Mouse (Mus musculus) embryo, embryonic 9.5 days (tissue): Measurements from ENCODE around the gene Dcaf12.
A peak's percentile ranks its signal among the peaks of the same experiment; 100 is the strongest.

Experiments
- DNase-seq: peaks from one replicate; pipeline ENCODE4 v3.0.0-alpha.2; 2017; ENCODE audit errors: extremely low spot score

Gene Dcaf12

GRCm38 (mm10) chr4:41314141-41315129 lies at the start of gene Dcaf12:
Dcaf12 (minus strand) TSS chr4:41314889.
- DNase-seq = peak; percentile 93

DNA sequence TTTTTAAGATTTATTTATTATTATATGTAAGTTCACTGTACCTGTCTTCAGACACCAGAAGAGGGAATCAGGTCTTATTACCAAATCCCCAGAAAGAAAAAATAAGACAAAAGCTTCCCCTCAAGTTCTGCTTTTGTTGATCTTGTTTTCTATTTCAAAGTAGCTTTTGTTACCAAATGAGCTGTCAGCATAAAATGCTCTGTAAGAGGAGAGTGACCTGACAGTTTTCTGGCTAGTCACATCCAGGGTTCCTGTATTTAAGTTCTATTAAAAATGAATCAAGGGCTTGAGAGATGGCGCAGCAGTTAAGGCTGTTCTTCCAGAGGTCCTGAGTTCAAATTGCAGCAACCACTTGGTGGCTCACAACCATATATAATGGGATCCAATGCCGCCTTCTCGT lies 46.4 kb upstream of the Dcaf12 start:
- DNase-seq = no peak

- no peak for DNase-seq
Measured at GRCm38 (mm10) chr4:41359358-41359757, 44.7 kb upstream of the Dcaf12 start.

- DNase-seq = no peak
Measured at GRCm38 (mm10) chr4:41358669-41359068, 44.0 kb upstream of the Dcaf12 start.

GRCm38 (mm10) chr4:41357154-41357553 lies 42.5 kb upstream of the Dcaf12 start:
- DNase-seq = no peak

- DNase-seq = no peak
Measured at GRCm38 (mm10) chr4:41353265-41353664, 38.6 kb upstream of the Dcaf12 start.

GRCm38 (mm10) chr4:41352758-41353157 lies 38.1 kb upstream of the Dcaf12 start:
- DNase-seq = no peak

DNA sequence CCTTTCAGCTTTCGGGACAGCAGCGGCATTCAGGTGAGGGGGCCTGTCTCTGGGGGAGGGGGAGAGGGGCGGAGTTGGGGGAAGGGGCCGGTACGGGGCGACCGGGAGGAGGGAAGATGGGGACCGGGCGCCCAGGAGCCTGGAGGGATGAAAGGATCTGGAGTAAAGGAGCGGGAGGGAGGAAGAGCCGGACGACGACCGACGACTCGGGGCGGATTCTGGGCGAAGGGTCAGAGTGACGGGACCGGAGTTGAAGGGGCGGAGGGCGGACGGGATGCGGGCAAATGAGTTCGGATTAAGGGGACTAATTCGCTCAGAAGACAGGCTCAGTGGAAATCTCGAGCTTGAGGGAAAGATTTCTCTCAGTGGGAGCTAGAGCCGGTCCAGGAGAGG lies 34.5 kb upstream of the Dcaf12 start:
- no peak for DNase-seq

DNA sequence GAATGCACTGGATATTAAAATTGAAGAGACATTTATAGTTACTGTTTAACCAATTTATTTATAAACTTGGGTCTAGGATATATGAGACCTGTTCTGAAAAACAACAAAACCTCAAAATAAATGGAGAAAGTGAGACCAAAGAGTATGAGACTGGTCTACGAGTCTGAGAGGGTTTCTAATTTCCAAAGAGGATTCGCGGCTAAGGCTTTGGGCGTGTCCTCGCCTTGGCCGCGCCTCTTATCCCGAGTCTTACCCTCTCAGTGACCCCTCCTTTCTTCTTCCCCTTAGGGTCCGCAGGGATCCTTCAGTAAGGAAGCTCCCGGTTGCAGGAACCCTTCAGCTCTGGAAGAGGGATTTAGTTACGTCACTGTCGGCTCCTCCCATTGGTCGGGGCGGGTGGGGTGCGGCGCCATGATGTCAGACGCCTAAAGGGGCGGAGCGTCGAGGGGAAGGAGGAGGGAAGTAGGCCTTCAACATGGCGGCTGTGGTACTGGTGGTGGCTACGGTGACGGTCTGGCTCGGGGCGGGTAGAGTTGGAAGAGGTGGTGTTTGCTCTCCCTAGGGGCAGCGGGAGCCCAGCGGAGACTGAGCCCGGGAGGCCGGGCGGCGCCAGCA lies 34.0 kb upstream of the Dcaf12 start, which contains the start of gene Ubap1:
TSS of gene Ubap1 (plus strand) at position 413 of the 615 bp plus-strand sequence.
- peak; percentile 99 for DNase-seq

DNA sequence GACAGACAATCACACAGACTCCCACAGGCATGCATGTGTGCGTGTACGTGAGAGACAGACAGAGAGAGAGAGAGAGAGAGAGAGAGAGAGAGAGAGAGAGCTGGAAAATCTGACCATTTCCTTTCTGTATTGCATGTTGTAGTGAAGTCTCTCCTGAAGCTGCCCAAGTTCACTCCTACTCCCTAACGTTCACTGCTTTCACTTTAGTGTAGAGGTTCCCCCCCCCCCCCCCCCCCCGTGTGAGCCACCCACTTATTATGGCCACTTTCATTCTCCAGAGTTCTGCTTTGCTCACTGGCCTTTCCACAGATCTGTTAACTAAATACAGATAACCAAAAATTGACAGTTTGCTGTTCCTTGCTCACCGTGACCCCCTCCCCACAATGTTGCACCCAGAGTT lies 33.1 kb upstream of the Dcaf12 start:
- no peak for DNase-seq

GRCm38 (mm10) chr4:41346011-41346410 lies 31.3 kb upstream of the Dcaf12 start:
- DNase-seq = no peak

DNA sequence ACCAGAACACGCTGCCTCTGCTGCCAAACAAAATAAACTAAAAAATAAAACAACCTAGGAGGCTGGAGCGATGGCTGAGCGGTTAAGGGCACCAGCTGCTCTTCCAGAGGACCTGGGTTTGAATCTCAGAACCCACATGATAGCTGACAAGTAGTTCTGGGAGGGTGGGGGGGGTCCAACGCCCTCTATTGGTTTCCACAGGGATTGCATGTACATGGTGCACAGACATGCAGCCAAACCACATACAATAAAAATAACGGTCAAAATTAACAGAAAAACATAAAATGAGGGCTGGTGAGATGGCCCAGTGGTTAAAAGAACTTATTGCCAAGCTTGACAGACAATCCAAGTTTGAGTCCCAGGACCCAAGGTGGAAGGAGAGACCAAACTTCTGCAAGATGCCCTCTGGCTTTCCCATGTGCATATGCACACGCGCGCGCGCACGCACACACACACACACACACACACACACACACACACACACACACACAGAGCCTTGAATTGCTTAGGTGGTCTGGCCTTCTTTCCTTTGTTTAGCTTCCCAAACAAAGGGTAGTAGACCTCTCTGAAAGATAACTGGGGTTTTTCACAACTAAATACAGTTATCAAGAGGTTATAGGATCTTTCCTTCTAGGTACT lies 26.3 kb upstream of the Dcaf12 start:
- DNase-seq = no peak

- no peak for DNase-seq
Measured at GRCm38 (mm10) chr4:41336546-41336945, 21.9 kb upstream of the Dcaf12 start.

DNA sequence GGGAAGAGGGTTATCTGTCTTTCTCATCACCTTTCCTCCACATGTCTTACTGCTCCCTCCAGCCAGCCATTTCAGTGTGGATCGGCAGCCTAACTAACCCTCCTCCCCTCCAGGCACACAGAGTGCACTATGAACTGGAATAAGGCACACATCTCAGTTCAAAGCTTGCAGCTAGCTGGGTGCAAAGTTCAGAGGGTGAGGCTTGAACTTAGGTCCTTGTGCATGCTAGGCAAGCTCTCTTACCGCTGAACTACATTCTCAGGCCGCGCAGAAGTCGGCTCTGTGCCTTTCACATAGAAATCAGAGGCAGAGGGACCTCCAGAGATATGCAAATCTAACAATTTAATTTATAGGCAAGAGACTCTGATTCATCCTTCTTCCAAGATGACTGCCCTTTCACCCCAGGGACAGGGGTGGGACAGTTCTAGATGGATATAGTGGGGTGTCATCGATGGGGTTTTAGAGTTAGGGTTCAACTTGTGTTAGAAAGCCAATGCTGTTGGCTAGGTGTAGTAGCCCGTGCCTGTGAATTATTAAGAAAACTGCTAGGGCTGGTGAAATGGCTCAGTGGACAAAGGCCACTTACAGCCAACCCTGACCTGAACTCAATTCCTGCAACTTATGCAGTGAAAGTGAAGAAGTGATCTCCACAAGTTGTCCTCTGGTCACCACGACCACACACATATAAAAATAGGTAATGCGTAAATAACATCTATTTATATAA lies 17.2 kb upstream of the Dcaf12 start:
- DNase-seq = no peak

GRCm38 (mm10) chr4:41331085-41331484 lies 16.4 kb upstream of the Dcaf12 start:
- no peak for DNase-seq

DNA sequence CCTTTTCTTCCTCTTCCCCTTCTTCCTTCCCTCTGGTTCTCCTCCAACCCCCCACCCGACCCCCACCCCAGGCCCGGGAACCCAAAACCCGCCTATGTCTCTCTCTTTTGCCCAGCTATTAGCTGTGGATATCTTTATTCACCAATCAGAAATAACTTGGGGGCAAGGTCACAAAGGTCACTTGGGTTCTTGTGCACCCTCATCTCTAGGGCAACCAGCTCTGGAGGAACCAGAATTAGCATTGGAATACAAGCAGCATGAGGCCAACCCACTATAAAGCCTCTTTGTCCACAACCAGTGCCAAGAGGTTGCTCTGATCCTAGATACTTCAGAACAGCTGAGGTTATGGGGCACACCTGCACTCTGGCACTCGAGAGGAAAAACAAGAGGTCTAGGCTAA lies 14.8 kb upstream of the Dcaf12 start:
- DNase-seq = no peak

GRCm38 (mm10) chr4:41326876-41327275 lies 12.2 kb upstream of the Dcaf12 start:
- no peak for DNase-seq

DNA sequence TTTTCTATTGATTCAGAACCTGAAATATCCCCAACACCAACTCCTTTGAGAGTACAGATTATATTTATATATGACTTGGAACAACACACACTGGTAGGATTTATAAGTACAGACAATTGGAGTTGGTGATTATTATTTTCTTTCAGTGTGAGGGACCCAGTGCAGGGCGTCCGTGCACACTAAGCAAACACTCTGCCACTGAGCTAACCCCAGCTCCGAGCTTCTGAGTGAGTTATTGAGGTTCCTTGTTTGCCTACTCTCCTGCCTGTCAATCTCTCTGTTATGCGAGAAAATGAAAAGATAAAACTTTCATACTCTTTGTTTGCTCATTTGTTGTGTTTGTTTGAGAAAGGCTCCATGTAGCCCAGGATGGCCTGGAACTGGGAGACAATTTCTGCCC lies 6.3 kb upstream of the Dcaf12 start:
- no peak for DNase-seq

DNA sequence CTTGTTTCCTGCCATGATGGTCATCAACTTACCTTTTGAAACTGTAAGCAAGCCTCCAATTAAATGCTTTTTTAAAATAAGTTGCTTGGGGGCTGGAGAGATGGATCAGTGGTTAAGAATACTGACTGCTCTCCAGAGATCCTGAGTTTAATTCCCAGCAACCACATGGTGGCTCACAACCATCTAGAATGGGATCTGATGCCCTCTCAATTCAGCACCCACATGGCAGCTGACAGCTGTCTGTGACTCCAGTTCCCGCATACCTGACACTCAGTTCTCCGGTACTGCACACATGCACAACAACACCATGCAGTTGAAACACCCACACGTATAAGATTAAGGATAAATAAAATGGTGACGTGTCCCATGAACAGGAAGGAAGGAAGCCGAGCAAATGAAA lies 3.6 kb upstream of the Dcaf12 start:
- no peak for DNase-seq

GRCm38 (mm10) chr4:41315173-41315572 lies 484 bp upstream of the Dcaf12 start:
- peak; percentile 4 for DNase-seq

- no peak for DNase-seq
Measured at GRCm38 (mm10) chr4:41313722-41314121, 967 bp downstream of the Dcaf12 start.
